Mouse (Mus musculus) adrenal gland, postnatal 4 days (tissue): ENCODE data around the gene Inhbc. TPM values are rescaled to one million over a fixed set of nuclear protein-coding genes. Genes with fewer than 3 reads are reported as not detected.

Source experiments
- DNase-seq, 2 experiments: peaks; one replicate each; pipeline ENCODE4 v3.0.0; 2021 to 2022; ENCODE audit warnings: low spot score in 2 of 2, mixed read lengths in 2 of 2
- long read RNA-seq, 2 experiments: library from polyadenylated mRNA; stranded (forward); transcript quantifications; one replicate each; pipeline ENCODE4 v2.0.0; 2021
- total RNA-seq, 2 experiments: library from RNA; stranded (reverse); gene quantifications; 2 replicates each; pipeline ENCODE4 v1.2.3; 2021

Inhbc gene
- 1 to 10 TPM in 1 of 2 experiments, not detected in 1; 5.8 TPM for total RNA-seq
- long read RNA-seq, experiment 1, partial matches to known transcripts, result 0 of 4 reads
- long read RNA-seq, experiment 1, other reads (novel, unspliced or antisense), result 2 of 4 reads
- long read RNA-seq, experiment 2, partial matches to known transcripts, result 0 of 1 reads
- long read RNA-seq, experiment 2, other reads (novel, unspliced or antisense), result 0 of 1 reads

DNA sequence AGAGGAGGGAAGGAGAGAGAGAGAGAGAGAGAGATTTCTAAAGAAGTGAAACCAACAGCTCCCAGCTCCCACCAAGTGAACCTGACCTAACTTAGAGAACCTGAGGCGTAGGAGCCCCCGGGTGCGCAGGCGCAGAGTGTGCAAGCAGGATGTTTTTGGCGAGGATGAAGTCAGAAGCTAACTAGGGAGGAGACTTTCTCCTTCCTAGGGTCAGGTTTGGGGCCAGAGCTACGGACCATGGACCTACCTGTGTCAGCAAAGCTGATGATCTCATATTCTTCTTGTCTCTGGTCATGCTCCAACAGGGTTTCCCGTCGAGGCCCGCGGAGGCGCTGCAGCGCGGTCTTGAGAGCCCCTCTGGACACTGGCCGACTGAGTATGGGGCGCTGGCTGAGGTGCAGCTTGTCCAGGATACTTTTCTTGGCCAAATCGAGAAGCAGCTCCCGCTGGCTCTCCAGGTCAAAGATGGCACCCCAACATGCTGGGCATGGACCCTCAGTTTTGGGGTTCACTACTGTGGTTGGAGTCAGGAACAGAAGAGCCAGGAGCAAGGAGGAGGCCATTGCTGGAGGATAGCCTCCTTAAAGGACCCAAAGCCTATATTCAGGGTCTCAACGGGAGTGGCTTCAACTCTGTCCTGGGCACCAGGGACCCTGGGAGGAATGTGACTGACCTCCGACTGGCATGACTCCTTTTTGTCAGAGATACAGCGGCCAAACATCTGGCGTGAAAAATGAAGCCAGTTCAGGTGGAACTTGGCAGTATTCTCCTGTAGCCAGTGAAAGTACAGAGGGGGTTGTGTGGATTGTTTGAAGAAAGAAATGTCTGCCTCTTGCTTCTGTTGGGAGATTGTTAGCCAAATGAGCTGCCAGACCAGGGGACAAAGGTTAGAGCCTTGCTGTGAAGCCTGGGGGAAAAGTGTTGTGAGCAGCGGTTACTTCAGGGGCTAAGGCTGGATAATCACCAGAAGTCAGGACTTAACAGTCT is at the start of gene Inhbc:
Gene Inhbc, minus strand, starts transcription at position 598 of the 987 bp plus-strand sequence.
- DNase-seq, result no peak

DNA sequence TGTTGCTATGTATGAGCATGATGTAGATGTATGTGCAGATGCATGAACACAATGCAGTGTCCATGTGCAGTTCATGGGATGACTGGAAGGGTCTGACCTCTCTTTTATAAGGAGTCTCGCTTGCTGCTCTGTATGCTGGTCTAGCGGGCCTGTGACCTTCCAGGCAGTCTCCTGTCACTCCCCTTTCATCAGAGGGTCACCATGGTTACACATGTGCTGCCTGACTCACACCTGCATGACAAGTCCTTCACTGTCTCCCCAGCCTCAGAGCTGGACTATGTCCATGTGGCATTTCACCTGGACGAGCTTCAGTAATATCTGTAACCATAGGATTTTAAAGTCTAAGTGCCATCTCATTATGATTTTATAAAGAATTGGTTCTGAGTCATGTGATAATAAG is 43.9 kb upstream of the Inhbc start:
- DNase-seq, result no peak

DNA sequence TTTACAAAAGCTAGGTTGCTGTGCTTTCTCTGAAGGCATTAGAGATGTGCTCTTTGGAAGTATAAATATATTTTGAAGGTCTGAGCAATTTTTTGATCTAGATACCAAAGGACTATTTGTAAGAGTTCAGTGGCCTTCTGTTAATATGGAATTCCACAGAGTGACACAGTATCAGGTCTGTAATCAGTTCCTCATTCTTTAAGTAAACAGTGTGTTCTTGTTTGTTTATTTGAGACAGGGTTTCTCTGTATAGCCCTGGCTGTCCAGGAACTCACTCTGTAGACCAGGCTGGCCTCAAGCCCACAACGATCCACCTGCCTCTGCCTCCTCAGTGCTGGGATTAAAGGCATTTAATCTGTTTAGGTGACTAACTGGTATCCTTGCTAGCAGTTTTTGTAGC is 43.4 kb upstream of the Inhbc start:
- DNase-seq, result no peak

DNA sequence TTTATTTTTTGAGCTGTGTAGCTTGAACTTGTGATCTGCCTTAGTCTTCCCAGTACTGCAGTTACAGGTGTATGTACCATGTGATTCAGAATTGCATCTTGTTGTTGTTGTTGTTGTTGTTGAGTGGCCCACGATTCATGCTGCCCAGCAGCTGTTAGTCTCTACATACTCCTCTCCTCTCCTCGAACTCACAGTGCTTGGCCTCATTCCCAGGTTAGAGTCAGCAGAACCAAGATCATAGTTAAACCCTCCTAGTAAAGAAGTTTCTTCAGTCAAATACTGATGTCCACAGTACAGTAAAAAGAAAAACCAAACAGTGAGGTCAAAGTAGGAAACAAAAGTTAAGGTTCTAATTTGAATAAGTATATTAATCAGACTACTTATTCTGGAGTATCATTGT is 42.5 kb upstream of the Inhbc start:
- no peak for DNase-seq

DNA sequence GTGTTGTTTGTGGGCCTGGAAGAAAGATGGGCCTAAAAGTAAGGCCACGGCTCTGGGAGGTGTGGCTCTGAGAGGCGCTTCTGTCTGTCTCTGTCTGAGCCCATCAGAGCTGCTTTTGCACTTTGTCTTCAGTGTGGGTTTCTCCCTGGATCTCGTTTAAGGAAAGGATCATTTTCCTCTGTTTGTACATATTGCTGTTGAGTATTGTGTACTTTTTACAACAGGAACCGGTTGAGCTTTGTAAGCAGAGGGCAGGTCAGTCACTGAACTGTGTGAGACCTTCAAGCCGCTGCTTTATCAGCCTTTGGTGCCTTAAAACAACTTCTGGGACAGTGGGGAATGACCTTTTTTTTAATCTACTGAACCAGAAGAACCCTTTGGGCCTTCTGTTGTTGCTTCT is 41.9 kb upstream of the Inhbc start:
- no peak for DNase-seq

DNA sequence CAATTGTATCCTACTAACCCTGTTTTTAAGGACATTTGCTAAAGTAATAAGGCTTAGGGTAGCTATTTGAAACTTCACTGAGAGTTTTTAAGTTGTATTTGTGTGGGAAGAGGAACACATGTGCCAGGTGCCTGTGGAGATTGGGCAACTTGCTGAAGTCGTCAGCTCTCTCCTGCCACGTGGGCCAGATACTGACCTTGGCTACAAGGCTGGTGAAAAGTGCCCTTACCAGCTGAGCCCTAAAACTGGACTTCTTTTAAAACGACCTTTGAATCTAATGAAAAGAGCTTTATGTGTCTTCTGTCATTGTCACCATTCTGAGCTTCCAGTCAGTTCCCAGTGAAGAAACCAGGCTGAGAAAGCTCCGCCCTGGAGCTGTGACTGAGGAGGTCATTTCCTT is 37.2 kb upstream of the Inhbc start:
- no peak for DNase-seq

DNA sequence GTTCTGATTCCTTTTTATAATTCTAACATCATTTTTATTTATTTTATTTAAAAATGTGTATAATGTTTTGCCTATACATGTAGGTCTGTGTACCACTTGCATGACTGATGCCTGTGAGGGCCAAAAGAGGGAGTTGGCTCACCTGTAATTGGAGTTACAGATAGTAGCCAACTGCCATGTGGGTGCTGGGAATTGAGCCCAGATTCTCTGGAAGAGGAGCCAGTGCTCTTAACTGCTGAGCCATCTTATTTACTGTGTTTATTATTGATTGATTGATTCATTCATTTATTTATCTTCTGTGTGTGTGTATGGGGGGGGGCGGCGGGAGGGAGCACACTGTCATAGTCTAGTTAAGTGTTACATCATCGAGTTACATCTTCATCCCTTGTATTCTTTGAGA is 34.5 kb upstream of the Inhbc start:
- DNase-seq, result no peak

DNA sequence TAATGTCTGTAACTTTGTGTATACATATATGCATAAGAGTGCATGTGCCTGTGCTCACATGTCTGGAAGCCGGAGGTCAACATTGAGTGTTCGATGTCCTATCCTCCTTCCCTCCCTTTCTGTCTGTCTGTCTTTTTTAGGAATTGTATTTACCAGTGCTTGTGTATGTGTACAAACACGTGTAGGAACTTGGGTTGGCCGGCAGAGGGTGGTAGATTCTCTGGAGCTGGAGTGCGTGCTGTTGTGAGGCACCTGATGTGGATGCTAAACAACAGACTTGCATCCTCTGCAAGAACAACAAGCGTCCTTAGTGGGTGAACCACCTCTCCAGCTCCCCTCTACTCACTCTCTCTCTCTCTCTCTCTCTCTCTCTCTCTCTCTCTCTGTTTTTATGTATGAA is 21.5 kb upstream of the Inhbc start:
- no peak for DNase-seq

DNA sequence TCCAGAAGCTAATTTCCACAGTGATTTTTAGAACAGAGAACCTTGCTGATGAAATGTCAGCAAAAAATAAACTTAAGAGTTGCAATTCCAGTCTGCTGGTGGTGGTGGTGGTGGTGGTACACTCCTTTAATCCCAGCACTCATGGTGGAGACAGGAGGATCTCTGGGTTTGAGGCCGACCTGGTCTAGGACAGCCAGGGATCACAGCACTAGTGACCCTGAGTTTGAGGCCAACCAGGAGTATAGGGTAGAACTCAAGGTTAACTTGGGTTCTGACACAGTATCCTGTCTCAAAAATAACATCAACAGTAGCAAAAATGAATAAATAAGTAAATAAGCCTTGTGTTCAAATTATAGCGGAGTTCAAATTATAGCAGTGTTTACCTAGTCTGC is 11.5 kb upstream of the Inhbc start:
- no peak for DNase-seq

DNA sequence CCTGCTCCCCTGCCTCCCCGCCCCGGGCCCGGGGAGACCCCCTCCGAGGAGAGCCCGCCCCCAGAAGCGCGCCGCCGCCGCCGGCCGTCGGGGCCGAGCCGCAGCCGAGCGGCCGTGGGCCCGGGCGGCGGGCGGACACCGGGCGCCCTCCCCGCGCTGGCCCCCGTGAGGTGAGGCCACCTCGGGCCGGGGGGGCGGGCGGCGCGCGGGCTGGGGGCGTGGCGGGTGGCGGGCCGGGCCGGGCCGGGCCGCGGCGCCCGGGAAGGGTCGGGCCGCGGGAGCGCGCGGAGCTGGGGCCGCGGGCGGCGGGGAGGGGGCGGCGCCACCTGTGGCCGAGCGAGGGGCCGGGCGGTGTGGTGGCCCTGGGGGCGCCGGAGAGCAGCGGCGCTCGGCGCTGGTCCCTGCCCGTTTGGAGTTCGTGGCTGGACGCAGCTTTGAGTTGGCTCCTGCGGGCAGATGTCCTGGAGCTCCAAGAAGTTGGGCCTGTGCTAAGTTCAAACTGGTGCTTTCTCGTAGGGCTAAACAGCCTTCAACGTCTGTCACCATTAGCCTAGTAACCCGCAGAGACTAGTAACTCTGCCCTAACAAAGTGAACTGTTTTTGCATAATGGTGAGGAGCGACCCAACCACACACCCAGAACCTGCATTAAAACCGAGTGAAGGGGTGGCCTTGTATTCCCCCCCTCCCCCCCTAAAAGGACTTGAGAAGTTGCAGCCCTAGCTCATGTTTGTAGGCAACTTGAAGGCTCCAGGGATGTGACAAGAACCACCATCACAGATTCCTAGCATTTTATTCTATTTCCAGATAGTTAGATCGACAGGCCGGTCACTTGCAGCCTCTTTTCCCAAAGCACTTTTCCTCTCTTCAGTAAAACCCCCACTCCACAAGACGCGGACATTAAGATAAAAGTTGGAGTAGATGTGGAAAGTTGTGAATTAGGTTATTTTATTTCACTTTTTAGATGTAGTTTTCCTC is 10.8 kb upstream of the Inhbc start:
- DNase-seq, result peak; percentile 41 to 44

DNA sequence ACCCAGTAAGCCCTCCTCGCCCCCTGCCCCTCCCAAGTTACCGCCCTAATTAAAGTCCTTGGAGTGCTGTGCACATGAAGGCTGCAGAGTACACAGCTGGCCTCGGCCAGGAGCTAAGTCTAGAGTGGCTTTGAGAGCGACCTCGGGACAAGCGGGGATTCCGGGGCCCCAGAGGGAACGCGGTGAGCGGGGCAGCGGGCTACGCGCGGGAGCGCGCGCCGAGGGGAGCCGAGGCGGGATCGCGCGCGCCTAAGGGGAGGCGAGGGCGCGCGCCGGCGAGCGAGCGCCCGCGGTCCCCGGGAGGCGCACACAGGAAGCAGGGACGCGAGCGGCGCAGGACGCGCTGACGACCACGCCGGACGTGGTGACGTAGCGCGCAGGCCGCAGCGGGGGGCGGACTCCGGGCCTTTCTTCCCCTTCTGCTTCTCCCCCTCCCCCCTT is 10.0 kb upstream of the Inhbc start, which contains the start of gene R3hdm2:
Gene R3hdm2, plus strand, starts transcription at position 77 of the 441 bp plus-strand sequence.
- peak; percentile 76 to 80 for DNase-seq

DNA sequence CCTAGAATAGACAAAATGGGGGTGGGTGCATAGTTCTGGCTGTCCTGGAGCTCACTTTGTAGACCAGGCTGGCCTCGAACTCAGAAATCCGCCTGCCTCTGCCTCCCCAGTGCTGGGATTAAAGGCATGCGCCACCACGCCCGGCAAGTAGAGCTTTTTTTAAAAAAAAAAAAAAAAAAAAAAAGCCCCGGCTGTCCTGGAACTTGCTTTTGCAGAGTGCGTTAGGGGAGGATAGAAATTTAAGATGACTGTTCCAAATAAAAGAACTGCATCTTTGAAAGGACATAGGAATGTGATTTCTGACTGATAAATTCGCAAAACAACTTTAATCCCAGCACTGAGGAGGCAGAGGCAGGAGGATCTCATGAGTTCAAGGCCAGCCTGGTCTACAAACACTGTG is 9.4 kb upstream of the Inhbc start:
- no peak for DNase-seq

DNA sequence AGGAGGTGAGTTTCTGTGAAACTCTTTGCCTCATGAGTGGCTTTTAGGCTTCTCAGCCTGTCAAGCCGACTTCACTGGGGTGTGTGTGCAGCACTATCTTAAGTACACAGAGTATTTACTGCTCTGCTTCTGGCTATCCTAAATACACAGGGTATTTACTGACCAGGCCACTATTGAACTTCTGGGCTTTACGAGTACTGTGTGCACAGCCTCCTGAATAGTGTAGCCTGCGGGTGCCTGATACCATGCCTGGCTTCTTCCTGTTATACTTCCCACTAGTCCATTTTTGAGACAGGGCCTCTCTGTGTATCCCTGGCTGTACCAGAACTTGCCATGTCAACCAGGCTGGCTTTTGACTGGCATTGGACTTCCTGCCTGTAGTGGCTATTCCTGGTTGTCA is 7.5 kb upstream of the Inhbc start:
- no peak for DNase-seq

DNA sequence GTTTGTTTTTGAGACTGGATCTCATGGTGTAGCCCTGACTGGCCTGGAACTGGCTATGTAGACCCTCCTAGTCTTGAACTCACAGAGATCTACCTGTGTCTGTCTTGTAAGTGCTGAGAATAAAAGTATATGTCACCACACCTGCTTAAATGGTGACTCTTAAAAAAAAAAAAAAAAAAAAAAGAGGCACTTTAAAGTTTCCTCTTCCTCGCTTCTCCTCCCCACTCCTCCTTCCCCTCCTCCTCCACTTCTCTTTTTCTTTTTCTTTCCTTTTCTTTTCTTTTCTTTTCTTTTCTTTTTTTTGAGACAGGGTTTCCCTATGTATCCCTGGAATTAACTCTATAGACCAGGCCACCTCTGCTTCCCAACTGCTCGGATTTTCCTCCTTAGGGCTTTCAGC is 792 bp upstream of the Inhbc start:
- no peak for DNase-seq

DNA sequence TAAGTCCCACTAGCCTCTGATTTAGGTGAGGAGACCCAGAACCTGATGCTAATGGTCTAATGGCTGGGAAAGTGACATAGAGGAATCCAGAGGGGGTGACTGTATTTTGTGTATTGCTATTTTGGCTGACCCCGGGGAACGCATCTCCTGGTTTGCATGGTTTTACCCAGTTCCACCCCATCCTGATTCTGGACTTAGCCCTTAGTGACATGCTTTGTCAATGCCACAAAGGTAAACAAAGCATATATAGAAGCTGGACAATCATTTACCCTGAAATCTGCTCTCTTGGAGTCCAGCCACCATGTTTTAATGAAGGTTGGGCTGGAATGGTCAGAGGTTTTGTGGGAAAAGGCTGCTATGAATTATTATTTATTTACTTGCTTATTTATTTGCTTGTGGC is 2.0 kb downstream of the Inhbc start:
- DNase-seq, result no peak

DNA sequence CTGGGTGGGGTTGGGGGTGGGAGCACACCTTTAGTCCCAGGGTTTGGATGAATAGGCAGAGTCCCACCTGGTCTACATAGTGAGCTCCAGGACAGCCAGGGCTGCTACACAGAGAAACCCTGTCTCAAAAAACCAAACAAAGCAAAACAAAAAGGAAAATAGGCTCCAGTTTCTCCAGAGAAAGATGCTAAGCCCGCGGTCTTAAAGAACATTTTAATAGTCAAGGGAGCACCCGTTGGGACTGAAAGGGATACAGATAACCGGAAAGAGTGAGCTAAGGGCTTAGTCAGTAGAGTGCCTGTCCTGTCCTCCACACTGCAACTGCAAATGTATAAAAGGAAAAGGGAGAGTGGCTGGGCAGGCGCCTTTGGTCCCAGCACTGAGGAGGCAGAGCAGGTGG is 3.1 kb downstream of the Inhbc start:
- no peak for DNase-seq

DNA sequence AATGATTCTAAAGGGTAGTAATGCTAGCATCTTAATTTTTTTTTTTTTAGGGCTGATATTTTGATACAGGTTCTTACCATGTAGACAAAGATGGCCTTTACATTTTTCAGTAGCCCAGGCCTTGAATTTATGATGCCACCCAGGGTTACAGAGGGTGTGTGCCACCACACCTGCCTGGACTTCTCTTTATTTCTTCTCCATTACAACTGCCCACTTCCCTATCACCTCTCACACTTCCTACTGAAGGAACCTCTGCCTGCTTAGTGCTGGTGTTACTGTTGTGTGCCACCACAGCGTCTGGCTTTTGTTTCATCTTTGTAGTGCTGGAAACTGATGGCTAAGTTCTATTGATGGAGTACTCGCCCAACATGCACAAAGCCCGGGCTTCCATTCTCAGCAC is 9.5 kb downstream of the Inhbc start:
- DNase-seq, result no peak

DNA sequence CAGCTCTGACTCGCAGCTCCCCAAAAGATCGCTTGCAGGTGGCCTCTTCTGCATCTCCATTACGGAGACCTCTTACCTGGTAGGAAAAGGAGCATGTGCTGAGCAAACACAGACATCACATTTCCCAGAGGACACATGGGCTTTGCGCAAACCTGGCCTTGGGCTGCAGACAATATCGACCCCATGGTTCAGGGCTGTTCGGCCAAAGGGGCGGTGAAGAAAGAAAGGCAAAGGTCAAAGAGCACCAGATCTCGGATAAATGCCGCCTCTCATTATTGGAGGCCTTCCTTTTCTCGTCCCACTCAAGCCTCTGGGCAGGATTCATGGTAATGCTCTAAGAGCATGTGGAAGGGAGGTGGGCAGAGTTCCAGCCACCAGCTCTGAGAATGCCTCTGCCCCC is 14.9 kb downstream of the Inhbc start:
- no peak for DNase-seq

DNA sequence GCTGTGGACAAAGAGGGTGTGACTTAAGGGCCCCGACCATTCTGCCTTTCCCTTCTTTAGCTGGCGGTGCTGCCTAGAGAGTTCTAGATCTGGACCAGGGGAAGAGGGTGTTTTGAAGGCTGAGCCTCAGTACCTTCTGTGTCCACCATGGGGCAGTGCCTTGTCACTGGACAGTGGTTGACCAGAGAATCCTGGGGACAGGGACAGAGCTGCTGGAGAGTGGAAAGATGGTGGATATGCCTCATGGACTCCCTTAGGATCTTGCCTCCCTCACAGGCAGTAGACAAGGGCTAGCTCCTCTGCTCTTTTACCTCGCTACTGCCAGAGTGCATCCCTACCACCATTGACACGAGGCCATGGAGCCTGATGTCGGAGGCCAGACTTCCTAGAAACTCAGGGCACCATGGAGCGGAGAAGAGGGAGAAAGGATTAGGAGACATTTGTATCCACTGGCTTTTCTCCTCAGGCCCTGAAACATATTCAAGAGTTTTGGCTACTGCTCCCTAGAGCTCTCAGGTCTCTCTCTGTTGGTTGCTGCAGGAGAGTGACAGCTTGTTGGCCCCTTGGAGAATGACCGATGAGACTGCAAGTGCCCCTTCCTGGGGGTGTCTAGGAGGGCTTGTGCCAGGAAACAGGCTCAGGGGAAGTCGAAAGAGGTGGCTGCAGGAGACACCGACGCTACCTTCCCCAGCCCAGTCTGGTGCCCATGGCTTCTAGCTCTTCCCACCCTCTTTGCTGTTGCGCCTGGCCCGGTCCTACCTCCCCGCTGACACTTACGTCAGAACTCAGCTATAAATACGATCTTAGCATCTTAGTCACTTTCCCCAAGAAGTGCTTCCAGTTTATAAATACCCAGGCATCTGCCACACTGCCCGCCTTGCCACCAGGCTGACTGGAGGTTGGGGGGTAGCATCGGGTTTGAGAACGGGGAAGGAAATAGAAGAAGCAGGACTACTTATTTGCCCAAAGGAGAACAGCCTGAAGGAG is 16.0 kb downstream of the Inhbc start, which contains the start of gene Inhbe:
Gene Inhbe, minus strand, starts transcription at position 503 of the 987 bp plus-strand sequence.
- no peak for DNase-seq

DNA sequence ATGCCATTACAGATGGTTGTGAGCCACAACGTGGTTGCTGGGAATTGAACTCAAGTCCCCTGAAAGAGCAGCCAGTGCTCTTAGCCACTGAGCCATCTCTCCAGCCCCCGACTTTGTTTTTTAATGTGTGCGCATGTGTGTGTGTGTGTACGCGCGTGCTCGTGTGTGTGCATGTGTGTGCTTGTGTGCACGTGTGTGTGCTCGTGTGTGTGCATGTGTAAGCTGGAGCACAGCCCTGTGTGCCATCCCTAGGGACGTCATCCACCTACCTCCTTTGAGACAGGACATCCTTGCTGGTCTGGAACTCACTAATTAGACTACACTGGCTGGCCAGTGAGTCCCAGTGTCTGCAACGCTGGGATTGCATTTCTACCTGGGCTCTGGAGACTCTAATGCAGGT is 17.5 kb downstream of the Inhbc start:
- DNase-seq, result no peak
